Mouse (Mus musculus) forebrain, postnatal 0 days (tissue): ENCODE data around the gene Mrps15. TPM values are rescaled to one million over a fixed set of nuclear protein-coding genes. Genes with fewer than 3 reads are reported as not detected.

Source experiments
- ATAC-seq: fragments of 200-750 bp; cut with Nextera tagmentation; 2 replicates; pipeline ENCODE4 v1.8.0; 2017; ENCODE audit warnings: mild to moderate bottlenecking, moderate library complexity
- DNase-seq: peaks from one replicate; pipeline ENCODE4 v3.0.0-alpha.2; 2015
- H3K27ac ChIP-seq: fragments of 300-500 bp; sonication (generic); 2 replicates; pipeline ENCODE4 v1.5.1; 2014; ENCODE audit warnings: low read depth, mild to moderate bottlenecking, antibody characterized with exemption, low read length, moderate library complexity, mixed read lengths
- H3K27me3 ChIP-seq: fragments of 300-500 bp; sonication (generic); 2 replicates; pipeline ENCODE4 v1.6.1; 2014; ENCODE audit warnings: mild to moderate bottlenecking, low read length, mixed read lengths; ENCODE audit not compliant: insufficient read depth
- H3K36me3 ChIP-seq: fragments of 300-500 bp; sonication (generic); 2 replicates; pipeline ENCODE4 v1.6.1; 2014; ENCODE audit warnings: mild to moderate bottlenecking, moderate library complexity; ENCODE audit not compliant: insufficient read depth
- H3K4me1 ChIP-seq: fragments of 300-500 bp; sonication (generic); 2 replicates; pipeline ENCODE4 v1.6.1; 2014; ENCODE audit warnings: antibody characterized with exemption; ENCODE audit not compliant: insufficient read depth
- H3K4me2 ChIP-seq: fragments of 300-500 bp; sonication (generic); 2 replicates; pipeline ENCODE4 v1.6.1; 2014; ENCODE audit warnings: low read depth, mild to moderate bottlenecking, moderate library complexity
- H3K4me3 ChIP-seq: fragments of 300-500 bp; sonication (generic); 2 replicates; pipeline ENCODE4 v1.5.1; 2014; ENCODE audit warnings: low read depth, low read length, mixed read lengths
- H3K9ac ChIP-seq: fragments of 300-500 bp; sonication (generic); 2 replicates; pipeline ENCODE4 v1.6.1; 2014; ENCODE audit warnings: mild to moderate bottlenecking
- H3K9me3 ChIP-seq: fragments of 300-500 bp; sonication (generic); 2 replicates; pipeline ENCODE4 v1.6.1; 2016; ENCODE audit warnings: low read length
- CTCF ChIP-seq: sonication (generic); IDR thresholded peaks from 2 replicates; pipeline ENCODE4 v1.5.1; 2016; ENCODE audit warnings: antibody characterized with exemption, control low read depth, low read depth
- WGBS: fragments of 180-500 bp; shearing (Covaris S2); extraction: QIAGEN DNeasy Blood & Tissue Kit; methylation state at CpG from one replicate; pipeline ENCODE4 v1.1.7; 2014; 5-methylcytosine and 5-hydroxymethylcytosine counted together
- polyA plus RNA-seq: library from polyadenylated mRNA; unstranded; fragments of >200 nt; fragmentation: Nextera tagmentation; extraction: Ambion mirVana; gene quantifications from 2 replicates; pipeline ENCODE4 v1.2.1, GENCODE M21; 2015
- total RNA-seq: library from RNA; depleted of rRNA; stranded (reverse); fragments of >200 nt; gene quantifications from 2 replicates; pipeline ENCODE4 v1.2.3, GENCODE M21; 2014

The Mrps15 gene
- total and polyA plus RNA-seq, 2 experiments from 2014 or later: 52.1 to 116 TPM

DNA sequence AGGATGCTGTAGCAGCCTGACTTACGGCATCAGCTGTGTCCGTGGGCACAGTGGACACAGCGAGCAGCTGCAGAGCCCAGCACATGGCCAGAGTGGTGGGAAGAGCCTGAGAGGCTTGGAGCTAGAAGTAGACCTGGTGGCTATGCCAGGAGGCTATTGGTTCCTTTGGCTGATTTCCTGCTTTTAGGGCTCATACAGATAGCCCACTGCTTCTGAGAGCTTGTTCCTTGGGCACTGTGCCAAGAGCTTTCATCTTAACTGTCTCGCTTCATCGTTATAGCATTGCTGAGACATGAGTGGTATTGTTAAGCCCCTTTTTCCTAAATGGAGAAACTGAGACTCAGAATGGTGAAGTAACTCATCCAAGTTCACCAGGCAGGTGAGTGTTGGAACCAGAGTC lies 20.9 kb upstream of the Mrps15 start:
- no peak for TF ChIP-seq CTCF
- no peak for ATAC-seq

GRCm38 (mm10) chr4:126027980-126028379 lies 18.7 kb upstream of the Mrps15 start:
- DNase-seq (no peak), ATAC-seq (no peak)
- no peak overlapping the region for H3K4me3 ChIP-seq
- H3K9ac ChIP-seq: no peak overlapping the region
- H3K4me1 ChIP-seq: no peaks in the 10 kb centered on the region
- no peak overlapping the region for H3K4me2 ChIP-seq
- TF ChIP-seq CTCF: no peak
- WGBS: 90% methylated on average over 3 of the region's 3 CpGs
- no peaks in the 10 kb centered on the region for H3K36me3 ChIP-seq
- no peaks in the 10 kb centered on the region for H3K9me3 ChIP-seq
- H3K27ac ChIP-seq: no peak overlapping the region
- H3K27me3 ChIP-seq: no peaks in the 10 kb centered on the region

More for the DNA sequence above, 20.9 kb upstream of the Mrps15 start:
- WGBS: 72% methylated on average over 5 of the region's 5 CpGs
- DNase-seq: no peak
- Histone ChIP-seq H3K4me3 (no peak overlapping the region), H3K9me3 (no peaks in the 10 kb centered on the region), H3K27me3 (no peaks in the 10 kb centered on the region), H3K36me3 (no peaks in the 10 kb centered on the region), H3K4me2 (no peak overlapping the region), H3K9ac (no peak overlapping the region), H3K4me1 (no peaks in the 10 kb centered on the region), H3K27ac (no peak overlapping the region)

DNA sequence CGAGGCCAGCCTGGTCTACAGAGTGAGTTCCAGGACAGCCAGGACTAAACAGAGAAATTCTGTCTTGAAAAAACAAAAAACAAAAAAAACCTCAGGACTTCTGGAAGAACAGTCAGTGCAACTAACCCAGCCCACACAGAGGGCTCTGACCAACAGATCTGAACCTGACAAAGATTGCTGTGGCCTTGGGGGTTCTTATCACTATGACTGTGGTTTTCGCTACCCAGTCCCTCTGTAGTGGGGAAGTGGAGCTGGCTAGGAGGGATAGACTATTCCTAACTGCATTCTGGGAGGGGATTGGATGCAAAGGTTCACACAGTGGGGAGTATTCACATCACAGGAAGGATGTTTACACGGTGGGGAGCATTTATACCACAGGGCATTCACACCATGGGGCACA lies 17.7 kb upstream of the Mrps15 start:
- 81% methylated on average over 3 of the region's 3 CpGs for WGBS
- H3K4me2 ChIP-seq: no peak overlapping the region
- TF ChIP-seq CTCF: no peak

DNA sequence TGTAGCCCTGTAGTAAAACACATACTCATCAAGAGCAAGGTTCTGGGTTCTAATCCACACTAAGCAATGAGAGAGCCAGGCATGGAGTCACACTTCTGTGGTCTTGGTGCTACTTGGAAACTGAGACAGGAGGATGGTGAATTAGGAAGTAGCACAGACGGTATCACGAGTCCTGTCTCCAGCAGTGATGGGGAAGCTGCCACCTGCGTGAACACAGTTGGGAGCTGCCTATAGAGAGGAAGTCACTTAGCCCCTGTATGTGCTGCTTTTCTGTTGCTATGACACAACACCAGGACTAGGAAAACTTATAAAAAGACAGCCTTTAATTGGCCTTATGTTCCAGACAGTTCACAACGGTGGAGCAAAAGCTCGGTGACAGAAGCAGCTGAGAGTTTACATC lies 16.0 kb upstream of the Mrps15 start:
- TF ChIP-seq CTCF: no peak
- 63% methylated on average over 5 of the region's 5 CpGs for WGBS

More for the DNA sequence above, 17.7 kb upstream of the Mrps15 start:
- no peak for ATAC-seq
- H3K27ac ChIP-seq: no peak overlapping the region
- no peak overlapping the region for H3K4me3 ChIP-seq
- H3K9me3 ChIP-seq: no peaks in the 10 kb centered on the region
- H3K9ac ChIP-seq: no peak overlapping the region
- no peaks in the 10 kb centered on the region for H3K27me3 ChIP-seq
- H3K36me3 ChIP-seq: no peaks in the 10 kb centered on the region
- no peak for DNase-seq
- H3K4me1 ChIP-seq: no peaks in the 10 kb centered on the region

GRCm38 (mm10) chr4:126035413-126035812 lies 11.3 kb upstream of the Mrps15 start:
- H3K4me3 ChIP-seq: no peak overlapping the region
- no peaks in the 10 kb centered on the region for H3K4me1 ChIP-seq
- 90% methylated on average over 5 of the region's 5 CpGs for WGBS
- no peak overlapping the region for H3K27ac ChIP-seq
- no peaks in the 10 kb centered on the region for H3K36me3 ChIP-seq
- DNase-seq (no peak), ATAC-seq (no peak)
- H3K9ac ChIP-seq: no peak overlapping the region
- H3K4me2 ChIP-seq: no peak overlapping the region
- TF ChIP-seq CTCF: no peak
- H3K9me3 ChIP-seq: no peaks in the 10 kb centered on the region
- H3K27me3 ChIP-seq: no peaks in the 10 kb centered on the region

More for the DNA sequence above, 16.0 kb upstream of the Mrps15 start:
- DNase-seq (no peak), ATAC-seq (no peak)
- Histone ChIP-seq H3K36me3 (no peaks in the 10 kb centered on the region), H3K4me3 (no peak overlapping the region), H3K27me3 (no peaks in the 10 kb centered on the region), H3K4me2 (no peak overlapping the region), H3K4me1 (no peaks in the 10 kb centered on the region), H3K9ac (no peak overlapping the region), H3K9me3 (no peaks in the 10 kb centered on the region), H3K27ac (no peak overlapping the region)

DNA sequence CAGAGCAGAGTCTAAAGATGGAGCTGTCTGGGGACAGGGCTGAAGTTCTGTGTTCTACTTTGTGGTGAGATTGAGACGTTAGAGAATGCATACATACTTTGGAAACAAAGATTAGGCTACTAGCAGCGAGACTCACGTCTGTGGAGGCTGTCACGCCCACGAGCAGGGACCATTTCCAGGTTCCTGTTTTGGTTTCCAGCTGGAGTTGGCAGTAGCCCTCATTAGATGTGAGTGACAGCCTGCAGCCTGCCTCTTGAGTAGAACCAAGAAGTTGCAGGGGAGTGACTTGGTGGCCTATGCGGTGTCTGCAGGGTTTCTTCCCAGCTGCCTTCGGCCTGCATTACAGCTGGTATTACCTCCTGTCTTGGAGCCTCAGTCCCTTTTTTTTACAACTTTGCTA lies 4.9 kb downstream of the Mrps15 start:
- H3K4me1 ChIP-seq: peaks cover 5% of the 10 kb centered on the region; the same call in 1 of the 2 replicates
- no peak overlapping the region for H3K4me3 ChIP-seq
- TF ChIP-seq CTCF: no peak
- H3K9ac ChIP-seq: no peak overlapping the region
- H3K27me3 ChIP-seq: no peaks in the 10 kb centered on the region
- H3K9me3 ChIP-seq: no peaks in the 10 kb centered on the region
- no peak overlapping the region for H3K4me2 ChIP-seq
- H3K36me3 ChIP-seq: peaks cover 58% of the 10 kb centered on the region
- no peak overlapping the region for H3K27ac ChIP-seq
- 69% methylated on average over 7 of the region's 7 CpGs for WGBS
- ATAC-seq (no peak), DNase-seq (no peak)

- Histone ChIP-seq H3K27me3 (no peaks in the 10 kb centered on the region), H3K4me1 (peaks cover 11% of the 10 kb centered on the region; the same call in 1 of the 2 replicates), H3K36me3 (peaks cover 35% of the 10 kb centered on the region), H3K27ac (no peak overlapping the region), H3K4me3 (peak overlapping the region; percentile 59), H3K9me3 (no peaks in the 10 kb centered on the region), H3K9ac (peak overlapping the region; percentile 73; the same call in 1 of the 2 replicates), H3K4me2 (peak overlapping the region; percentile 79)
- TF ChIP-seq CTCF: no peak
- DNase-seq: no peak
- WGBS: 16% methylated on average over 19 of the region's 19 CpGs
- ATAC-seq: 0 out of 2 replicates have a peak, but pooled peaks have one; percentile 0
Measured at GRCm38 (mm10) chr4:126057207-126058133, 10.7 kb downstream of the Mrps15 start.
